22 mouse cellular contexts compared by ENCODE assay signal in genomic region chr11:40380696-40381095, GRCm38 (mm10).
"Had no signal": no experiment of that assay in that cellular context is flagged by ENCODE, and none has a peak within 500 bp of the region (broad histone marks: within the 10 kb centered on the region; RNA-seq: fewer than 3 reads in every experiment).

No protein-coding gene starts in this region.

- H3K36me3 ChIP-seq: lung, embryonic 15.5 days; midbrain, embryonic 13.5 days; neural tube, embryonic 13.5 days; neural tube, embryonic 15.5 days; stomach, embryonic 15.5 days had no signal

- H3K4me1 ChIP-seq: lung, embryonic 15.5 days; megakaryocyte, embryonic 14.5 days; midbrain, embryonic 13.5 days; neural tube, embryonic 13.5 days; neural tube, embryonic 15.5 days; stomach, embryonic 15.5 days had no signal

- H3K9me3 ChIP-seq: lung, embryonic 15.5 days; megakaryocyte, embryonic 14.5 days; midbrain, embryonic 13.5 days; neural tube, embryonic 13.5 days; neural tube, embryonic 15.5 days; stomach, embryonic 15.5 days had no signal

- H3K4me3 ChIP-seq: lung, embryonic 15.5 days; megakaryocyte, embryonic 14.5 days; midbrain, embryonic 13.5 days; myocyte; neural tube, embryonic 13.5 days; neural tube, embryonic 15.5 days; stomach, embryonic 15.5 days had no signal

- H3K27ac ChIP-seq: lung, embryonic 15.5 days; macrophage; midbrain, embryonic 13.5 days; neural tube, embryonic 13.5 days; neural tube, embryonic 15.5 days; stomach, embryonic 15.5 days had no signal

- H3K4me2 ChIP-seq: lung, embryonic 15.5 days; midbrain, embryonic 11.5 days; midbrain, embryonic 13.5 days; neural tube, embryonic 13.5 days; neural tube, embryonic 15.5 days; stomach, embryonic 15.5 days had no signal

- H3K27me3 ChIP-seq: lung, embryonic 15.5 days; megakaryocyte, embryonic 14.5 days; midbrain, embryonic 13.5 days; neural tube, embryonic 13.5 days; neural tube, embryonic 15.5 days; stomach, embryonic 15.5 days had no signal

- H3K9ac ChIP-seq: liver, postnatal 0 days; lung, embryonic 15.5 days; midbrain, embryonic 13.5 days; neural tube, embryonic 13.5 days; neural tube, embryonic 15.5 days; stomach, embryonic 15.5 days had no signal

- DNase-seq: liver, postnatal 0 days; lung, adult 2 months; lung, postnatal 14 days; lung, postnatal 36 days; retina, postnatal 1 day; right cerebral cortex, adult 18-20 months; right cerebral cortex, postnatal 25 days; right cerebral cortex, postnatal 4 days; thymus, adult 18-20 months; thymus, postnatal 14 days; thymus, postnatal 36 days had no signal

- ATAC-seq: liver, postnatal 0 days; lung, postnatal 0 days; midbrain, embryonic 13.5 days; midbrain, embryonic 16.5 days had no signal
